Mouse (Mus musculus): Measurements from ENCODE around the gene Rflnb. TPM values are rescaled to one million over a fixed set of nuclear protein-coding genes. Genes with fewer than 3 reads are reported as not detected.

The Rflnb gene
- polyA plus RNA-seq, 1 experiment from 2014 or later: 5.9 TPM

DNA sequence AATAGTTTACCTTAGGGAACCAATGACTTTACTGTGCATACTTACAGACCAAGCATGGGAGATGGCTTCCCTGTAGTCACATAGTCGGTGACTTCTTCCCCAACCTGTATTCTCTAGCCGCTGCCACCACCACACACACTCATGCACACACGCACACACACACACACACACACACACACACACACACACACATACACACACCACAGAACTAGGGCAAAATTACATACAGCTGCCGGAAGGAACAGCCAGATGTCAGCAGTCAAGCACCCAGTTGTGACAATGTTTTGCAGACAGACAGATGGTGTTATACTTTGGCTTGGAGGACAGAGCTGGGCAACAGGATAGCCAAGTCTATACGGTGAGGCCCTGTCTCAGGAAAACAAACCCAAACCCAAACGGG, 49.5 kb downstream of the Rflnb start:
- Histone ChIP-seq H3K9me3 (no peaks in the 10 kb centered on the region), H3K36me3 (no peaks in the 10 kb centered on the region), H3K4me2 (replicated peaks) (no peak overlapping the region), H3K4me1 (peaks cover 2% of the 10 kb centered on the region), H3K4me3 (no peak overlapping the region), H3K9ac (replicated peaks) (no peak overlapping the region), H3K27me3 (no peaks in the 10 kb centered on the region), H3K27ac (replicated peaks) (no peak overlapping the region)
- 81% methylated on average over 6 of the region's 6 CpGs for WGBS
- no peak for ATAC-seq (replicated peaks)

DNA sequence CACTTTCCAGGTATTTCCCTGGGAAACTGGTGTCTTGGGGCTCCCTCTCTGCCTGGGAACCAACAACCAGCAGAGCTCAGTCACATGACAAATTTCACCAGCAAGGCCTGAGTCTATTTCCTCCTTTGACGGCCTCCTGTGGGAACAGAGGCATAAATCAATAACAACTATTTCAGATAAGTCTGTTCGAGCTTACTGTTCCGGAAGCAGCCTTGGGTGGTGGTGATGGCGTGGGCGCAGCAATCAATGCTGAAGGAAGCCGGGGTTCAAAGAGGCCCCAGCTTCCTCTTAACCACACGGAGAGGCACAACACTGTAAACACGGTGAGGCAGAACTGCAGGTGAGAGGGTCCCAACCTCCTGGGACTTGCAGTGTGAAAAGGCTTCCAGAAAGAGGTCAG, 50.8 kb downstream of the Rflnb start:
- WGBS: 78% methylated on average over 8 of the region's 8 CpGs

GRCm38 (mm10) chr11:75973988-75974387, 53.6 kb downstream of the Rflnb start:
- WGBS: 88% methylated on average over 1 of the region's 1 CpGs
- Histone ChIP-seq H3K4me2 (replicated peaks) (no peak overlapping the region), H3K9ac (replicated peaks) (no peak overlapping the region), H3K27ac (replicated peaks) (no peak overlapping the region), H3K4me3 (no peak overlapping the region), H3K9me3 (no peaks in the 10 kb centered on the region), H3K4me1 (peaks cover 5% of the 10 kb centered on the region), H3K36me3 (no peaks in the 10 kb centered on the region), H3K27me3 (no peaks in the 10 kb centered on the region)
- ATAC-seq (replicated peaks): no peak

More for the DNA sequence above, 50.8 kb downstream of the Rflnb start:
- no peak overlapping the region for H3K4me3 ChIP-seq
- H3K4me1 ChIP-seq: peaks cover 5% of the 10 kb centered on the region
- H3K9ac ChIP-seq (replicated peaks): no peak overlapping the region
- H3K27me3 ChIP-seq: no peaks in the 10 kb centered on the region
- H3K27ac ChIP-seq (replicated peaks): no peak overlapping the region
- no peaks in the 10 kb centered on the region for H3K9me3 ChIP-seq
- no peak overlapping the region for H3K4me2 ChIP-seq (replicated peaks)
- ATAC-seq (replicated peaks): no peak
- no peaks in the 10 kb centered on the region for H3K36me3 ChIP-seq

DNA sequence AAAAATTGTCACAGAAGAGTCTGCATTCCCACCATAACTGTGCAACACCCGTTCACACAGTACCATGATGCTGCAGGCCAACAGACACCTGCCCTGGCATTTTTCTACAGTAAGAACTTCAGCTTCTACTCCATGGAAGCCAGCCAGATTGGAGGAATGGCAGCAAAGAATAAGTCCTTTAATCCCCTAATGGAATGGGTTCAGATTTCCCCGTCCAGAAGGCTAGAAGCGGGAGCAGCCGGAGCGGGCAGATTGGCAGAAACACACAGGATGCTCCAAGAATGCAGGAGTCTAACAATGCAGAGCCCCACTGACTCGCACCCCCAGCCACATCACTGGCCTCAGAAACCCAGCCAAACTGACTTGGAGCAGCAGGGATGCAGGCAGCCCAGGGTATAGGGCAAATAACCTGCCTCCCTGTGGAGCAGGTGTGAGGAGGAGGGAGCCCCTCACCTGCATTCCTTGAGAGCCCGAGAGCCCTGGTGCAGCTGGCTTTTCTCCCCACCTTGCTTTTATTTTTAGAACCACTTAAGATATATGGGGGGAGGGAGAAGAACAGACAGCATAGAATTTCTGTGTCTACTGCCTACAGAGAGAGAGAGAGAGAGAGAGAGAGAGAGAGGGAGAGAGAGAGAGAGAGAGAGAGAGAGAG, 54.5 kb downstream of the Rflnb start:
- H3K4me2 ChIP-seq (replicated peaks): no peak overlapping the region
- no peak overlapping the region for H3K4me3 ChIP-seq
- no peak for ATAC-seq (replicated peaks)
- H3K36me3 ChIP-seq: no peaks in the 10 kb centered on the region
- 15% methylated on average over 7 of the region's 7 CpGs for WGBS
- no peaks in the 10 kb centered on the region for H3K27me3 ChIP-seq
- no peak overlapping the region for H3K9ac ChIP-seq (replicated peaks)
- no peaks in the 10 kb centered on the region for H3K9me3 ChIP-seq
- H3K4me1 ChIP-seq: peaks cover 5% of the 10 kb centered on the region
- no peak overlapping the region for H3K27ac ChIP-seq (replicated peaks)

DNA sequence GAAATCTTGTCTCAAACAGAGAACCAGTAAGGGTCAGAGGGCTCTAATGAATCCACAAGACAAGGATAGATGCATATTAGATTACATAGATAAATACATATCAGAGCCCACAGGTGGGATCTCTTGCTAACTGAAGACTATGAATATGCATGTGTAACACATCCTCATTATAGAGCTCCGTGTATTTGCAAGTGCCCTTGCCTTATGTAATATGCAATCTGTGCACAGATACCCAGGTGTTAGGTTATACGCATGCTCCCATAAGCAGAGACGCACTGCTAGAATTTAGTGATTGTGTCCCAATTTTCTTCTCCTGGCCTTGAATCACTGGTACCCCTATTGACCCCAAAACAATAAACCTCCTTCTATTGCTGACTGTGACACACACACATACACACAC, 55.4 kb downstream of the Rflnb start:
- no peak overlapping the region for H3K27ac ChIP-seq (replicated peaks)
- peaks cover 7% of the 10 kb centered on the region for H3K4me1 ChIP-seq
- no peak overlapping the region for H3K4me3 ChIP-seq
- no peak for ATAC-seq (replicated peaks)
- 78% methylated on average over 3 of the region's 3 CpGs for WGBS
- H3K4me2 ChIP-seq (replicated peaks): no peak overlapping the region
- H3K9me3 ChIP-seq: no peaks in the 10 kb centered on the region
- no peaks in the 10 kb centered on the region for H3K36me3 ChIP-seq
- no peak overlapping the region for H3K9ac ChIP-seq (replicated peaks)
- H3K27me3 ChIP-seq: no peaks in the 10 kb centered on the region

DNA sequence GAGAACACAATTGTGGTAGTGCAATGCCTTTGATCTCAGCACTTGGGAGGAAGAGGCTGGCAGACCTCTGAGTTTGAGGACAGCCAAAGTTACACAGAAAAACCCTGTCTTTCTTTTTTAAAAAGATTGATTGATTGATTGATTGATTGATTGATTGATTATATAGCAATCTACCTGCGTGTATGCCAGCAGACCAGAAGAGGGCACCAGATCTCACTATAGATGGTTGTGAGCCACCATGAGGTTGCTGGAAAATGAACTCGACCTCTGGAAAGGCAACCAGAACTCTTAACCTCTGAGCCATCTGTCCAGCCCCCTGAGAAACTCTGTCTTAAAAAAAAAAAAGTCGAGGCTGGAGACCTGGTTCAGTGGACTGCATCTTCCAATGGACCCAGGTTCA, 57.0 kb downstream of the Rflnb start:
- WGBS: 23% methylated on average over 3 of the region's 3 CpGs
- H3K9me3 ChIP-seq: no peaks in the 10 kb centered on the region
- ATAC-seq (replicated peaks): no peak

More for the DNA sequence above, 57.0 kb downstream of the Rflnb start:
- Histone ChIP-seq H3K4me3 (no peak overlapping the region), H3K27ac (replicated peaks) (no peak overlapping the region), H3K36me3 (no peaks in the 10 kb centered on the region), H3K27me3 (peaks cover 3% of the 10 kb centered on the region; the same call in 1 of the 2 replicates), H3K4me1 (peaks cover 22% of the 10 kb centered on the region), H3K4me2 (replicated peaks) (no peak overlapping the region), H3K9ac (replicated peaks) (no peak overlapping the region)

Other genes starting within 250 kb of the Rflnb start
- 2.0 and 2.1 TPM in 2 replicates for gene Doc2b, start 231.7 kb downstream of the Rflnb start, polyA plus RNA-seq (2015; fragmentation: Nextera tagmentation; extraction: Ambion mirVana)
- gene Rph3al, start 89.4 kb downstream of the Rflnb start, polyA plus RNA-seq (2015; fragmentation: Nextera tagmentation; extraction: Ambion mirVana): 1.1 and 1.5 TPM in 2 replicates
- 2.1 and 4.1 TPM in 2 replicates for gene 1700016K19Rik, start 27.9 kb downstream of the Rflnb start, polyA plus RNA-seq (2015; fragmentation: Nextera tagmentation; extraction: Ambion mirVana)
- gene Vps53, start 151.9 kb upstream of the Rflnb start, polyA plus RNA-seq (2015; fragmentation: Nextera tagmentation; extraction: Ambion mirVana): 66.6 and 67.6 TPM in 2 replicates
- gene Fam57a, start 151.9 kb upstream of the Rflnb start, polyA plus RNA-seq (2015; fragmentation: Nextera tagmentation; extraction: Ambion mirVana): 20.2 TPM in 2 replicates
- not detected in 2 replicates for gene Dbil5, start 189.8 kb upstream of the Rflnb start, polyA plus RNA-seq (2015; fragmentation: Nextera tagmentation; extraction: Ambion mirVana)
- 18.1 and 18.7 TPM in 2 replicates for gene Gemin4, start 189.9 kb upstream of the Rflnb start, polyA plus RNA-seq (2015; fragmentation: Nextera tagmentation; extraction: Ambion mirVana)
- 20.2 and 22.2 TPM in 2 replicates for gene Mrm3, start 215.9 kb upstream of the Rflnb start, polyA plus RNA-seq (2015; fragmentation: Nextera tagmentation; extraction: Ambion mirVana)
- 118 and 120 TPM in 2 replicates for gene Glod4, start 215.9 kb upstream of the Rflnb start, polyA plus RNA-seq (2015; fragmentation: Nextera tagmentation; extraction: Ambion mirVana)

Data from forebrain, embryonic 15.5 days (tissue).